Mouse (Mus musculus): ENCODE data around the gene Xpa. TPM values are rescaled to one million over a fixed set of nuclear protein-coding genes. Genes with fewer than 3 reads are reported as not detected.
"Not testable (repeated sequence)": the region's sequence is repeated elsewhere in the genome, so short reads cannot be mapped to it uniquely, and the experiment has no call there.

The Xpa gene
- polyA plus RNA-seq, 1 experiment from 2014 or later = 27.3 TPM

DNA sequence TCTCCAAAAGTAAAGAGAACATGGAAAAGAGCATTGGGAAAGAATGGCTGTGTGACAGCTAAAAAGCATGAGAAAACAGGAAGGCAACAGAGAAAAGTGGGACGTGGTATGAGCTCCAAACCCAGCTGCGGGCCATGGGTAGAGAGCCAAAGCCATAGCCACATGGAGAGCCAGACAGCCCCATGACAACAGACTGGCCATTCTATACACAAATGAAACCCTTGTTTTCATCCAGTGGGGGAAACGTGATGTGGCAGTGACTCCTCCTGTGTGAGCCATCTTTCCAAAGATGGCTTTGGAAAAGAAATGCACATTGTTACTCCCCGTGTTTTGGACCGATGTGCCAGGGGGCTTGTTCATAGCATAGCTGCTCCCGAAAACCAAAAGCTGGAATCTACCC lies 402 bp upstream of the Xpa start:
- no peak for ATAC-seq (ENCODE audit: insufficient number of reproducible peaks, low FRiP score, low TSS enrichment, low read depth)
- no peak for DNase-seq (ENCODE audit: low spot score)
- Histone ChIP-seq H3K4me1 (ENCODE audit: control insufficient read depth, insufficient read depth, low read length) (peaks cover 2% of the 10 kb centered on the region; the same call in 1 of the 2 replicates), H3K9me3 (ENCODE audit: control insufficient read depth, low read length) (no peaks in the 10 kb centered on the region), H3K27ac (replicated peaks; ENCODE audit: low read depth, low read length) (no peak overlapping the region), H3K9ac (ENCODE audit: low read length) (peak overlapping the region; percentile 87), H3K4me2 (ENCODE audit: low read depth, severe bottlenecking) (peak overlapping the region; percentile 80), H3K27me3 (ENCODE audit: control insufficient read depth, insufficient read depth, low read length) (no peaks in the 10 kb centered on the region), H3K36me3 (ENCODE audit: control insufficient read depth, insufficient read depth, low read length) (no peaks in the 10 kb centered on the region), H3K4me3 (ENCODE audit: low read depth, low read length) (peak overlapping the region; percentile 92)
- 56% methylated on average over 6 of the region's 6 CpGs for WGBS

DNA sequence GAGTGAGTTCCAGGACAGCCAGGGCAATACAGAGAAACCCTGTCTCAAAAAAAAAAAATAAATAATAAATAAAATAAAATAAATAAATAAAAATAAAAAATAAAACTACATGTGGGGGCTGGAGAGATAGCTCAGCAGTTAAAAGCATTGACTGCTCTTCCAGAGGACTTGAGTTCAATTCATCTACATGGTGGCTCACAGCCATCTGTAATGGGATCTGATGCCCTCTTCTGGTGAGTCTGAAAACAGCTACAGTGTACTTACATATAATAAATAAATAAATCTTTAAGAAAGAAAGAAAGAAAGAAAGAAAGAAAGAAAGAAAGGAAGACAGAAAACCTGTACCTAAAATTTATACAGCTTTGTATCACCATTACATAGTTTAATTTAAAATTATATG lies 4.1 kb downstream of the Xpa start:
- not testable (repeated sequence) for H3K4me3 ChIP-seq (ENCODE audit: low read depth, low read length); ATAC-seq (ENCODE audit: insufficient number of reproducible peaks, low FRiP score, low TSS enrichment, low read depth); H3K4me2 ChIP-seq (ENCODE audit: low read depth, severe bottlenecking); H3K27ac ChIP-seq (replicated peaks; ENCODE audit: low read depth, low read length); H3K9me3 ChIP-seq (ENCODE audit: control insufficient read depth, low read length); H3K36me3 ChIP-seq (ENCODE audit: control insufficient read depth, insufficient read depth, low read length); H3K4me1 ChIP-seq (ENCODE audit: control insufficient read depth, insufficient read depth, low read length); H3K27me3 ChIP-seq (ENCODE audit: control insufficient read depth, insufficient read depth, low read length); DNase-seq (ENCODE audit: low spot score); H3K9ac ChIP-seq (ENCODE audit: low read length)

DNA sequence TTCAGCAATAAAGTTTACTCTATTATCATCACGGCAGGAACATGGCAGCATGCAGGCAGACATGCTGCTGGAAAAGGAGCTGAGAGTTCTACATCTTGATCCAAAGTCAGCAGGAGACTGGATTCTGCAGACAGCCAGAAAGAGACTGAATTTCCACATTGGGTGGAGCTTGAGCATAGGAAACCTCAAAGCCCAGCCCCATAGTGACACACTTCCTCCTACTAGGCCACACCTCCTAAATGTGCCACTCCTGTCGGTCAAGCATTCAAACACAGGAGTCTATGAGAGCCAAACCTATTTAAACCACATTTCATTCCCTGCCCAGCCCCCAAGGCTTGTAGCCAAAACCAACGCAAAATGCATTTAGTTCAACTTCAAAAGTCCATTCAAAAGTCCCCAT lies 9.6 kb downstream of the Xpa start:
- H3K4me1 ChIP-seq (ENCODE audit: control insufficient read depth, insufficient read depth, low read length) = 0 out of 2 replicates have a peak, but pooled peaks cover under 1% of the 10 kb centered on the region
- no peak overlapping the region for H3K4me3 ChIP-seq (ENCODE audit: low read depth, low read length)
- DNase-seq (ENCODE audit: low spot score) = no peak
- H3K9me3 ChIP-seq (ENCODE audit: control insufficient read depth, low read length) = no peaks in the 10 kb centered on the region
- peaks cover 7% of the 10 kb centered on the region; the same call in 1 of the 2 replicates for H3K36me3 ChIP-seq (ENCODE audit: control insufficient read depth, insufficient read depth, low read length)
- no peak overlapping the region for H3K4me2 ChIP-seq (ENCODE audit: low read depth, severe bottlenecking)
- no peak for ATAC-seq (ENCODE audit: insufficient number of reproducible peaks, low FRiP score, low TSS enrichment, low read depth)
- H3K27me3 ChIP-seq (ENCODE audit: control insufficient read depth, insufficient read depth, low read length) = no peaks in the 10 kb centered on the region
- H3K9ac ChIP-seq (ENCODE audit: low read length) = no peak overlapping the region
- 88% methylated on average over 3 of the region's 3 CpGs for WGBS
- no peak overlapping the region for H3K27ac ChIP-seq (replicated peaks; ENCODE audit: low read depth, low read length)

DNA sequence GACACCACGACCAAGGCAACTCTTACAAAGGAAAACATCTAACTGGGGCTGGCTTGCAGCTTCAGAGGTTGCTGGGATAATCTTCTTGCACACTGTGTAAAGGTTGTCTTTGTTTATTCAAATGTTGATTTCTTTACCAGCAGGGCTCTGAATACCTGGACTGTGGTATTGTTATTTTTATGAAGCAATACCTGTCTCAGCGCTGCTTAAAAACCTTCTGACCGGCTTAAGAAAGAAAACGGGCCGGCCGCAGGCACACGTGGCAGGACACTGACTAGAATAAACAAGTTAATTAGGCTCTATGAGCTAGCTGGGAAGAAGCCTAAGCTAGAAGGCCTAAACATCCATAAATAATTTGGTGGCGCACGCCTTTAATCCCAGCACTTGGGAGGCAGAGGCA lies 10.2 kb downstream of the Xpa start:
- WGBS = 73% methylated on average over 9 of the region's 9 CpGs
- H3K4me3 ChIP-seq (ENCODE audit: low read depth, low read length) = no peak overlapping the region
- no peak overlapping the region for H3K4me2 ChIP-seq (ENCODE audit: low read depth, severe bottlenecking)
- peaks cover 7% of the 10 kb centered on the region; the same call in 1 of the 2 replicates for H3K36me3 ChIP-seq (ENCODE audit: control insufficient read depth, insufficient read depth, low read length)
- H3K4me1 ChIP-seq (ENCODE audit: control insufficient read depth, insufficient read depth, low read length) = 0 out of 2 replicates have a peak, but pooled peaks cover 6% of the 10 kb centered on the region
- H3K9me3 ChIP-seq (ENCODE audit: control insufficient read depth, low read length) = no peaks in the 10 kb centered on the region
- DNase-seq (ENCODE audit: low spot score) (no peak), ATAC-seq (ENCODE audit: insufficient number of reproducible peaks, low FRiP score, low TSS enrichment, low read depth) (no peak)
- no peak overlapping the region for H3K9ac ChIP-seq (ENCODE audit: low read length)
- H3K27ac ChIP-seq (replicated peaks; ENCODE audit: low read depth, low read length) = no peak overlapping the region
- no peaks in the 10 kb centered on the region for H3K27me3 ChIP-seq (ENCODE audit: control insufficient read depth, insufficient read depth, low read length)

DNA sequence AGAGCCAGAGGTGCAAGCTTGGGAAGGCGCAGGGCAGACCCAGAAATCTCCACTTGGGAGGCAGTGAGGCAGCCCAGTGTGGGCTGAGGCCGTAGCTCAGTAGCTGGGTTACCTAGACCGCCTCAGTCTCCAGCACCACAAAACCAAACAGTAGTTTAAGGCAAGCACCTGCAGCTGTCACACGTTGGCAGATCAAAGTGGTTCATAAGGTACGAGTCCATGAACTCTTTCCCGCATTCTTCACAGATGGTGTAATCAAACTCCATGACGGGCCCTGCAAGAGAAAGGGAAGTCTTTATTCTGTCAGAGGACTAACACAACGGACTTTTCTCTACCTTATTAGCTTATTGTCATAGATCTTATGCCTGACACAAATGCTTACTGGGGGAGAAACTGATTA lies 10.7 kb downstream of the Xpa start:
- ATAC-seq (ENCODE audit: insufficient number of reproducible peaks, low FRiP score, low TSS enrichment, low read depth) (no peak), DNase-seq (ENCODE audit: low spot score) (no peak)
- H3K4me1 ChIP-seq (ENCODE audit: control insufficient read depth, insufficient read depth, low read length) = 0 out of 2 replicates have a peak, but pooled peaks cover 6% of the 10 kb centered on the region
- peaks cover 7% of the 10 kb centered on the region; the same call in 1 of the 2 replicates for H3K36me3 ChIP-seq (ENCODE audit: control insufficient read depth, insufficient read depth, low read length)
- no peak overlapping the region for H3K27ac ChIP-seq (replicated peaks; ENCODE audit: low read depth, low read length)
- H3K4me3 ChIP-seq (ENCODE audit: low read depth, low read length) = no peak overlapping the region
- no peak overlapping the region for H3K4me2 ChIP-seq (ENCODE audit: low read depth, severe bottlenecking)
- no peaks in the 10 kb centered on the region for H3K27me3 ChIP-seq (ENCODE audit: control insufficient read depth, insufficient read depth, low read length)
- H3K9me3 ChIP-seq (ENCODE audit: control insufficient read depth, low read length) = no peaks in the 10 kb centered on the region
- WGBS = 62% methylated on average over 8 of the region's 8 CpGs
- H3K9ac ChIP-seq (ENCODE audit: low read length) = no peak overlapping the region

DNA sequence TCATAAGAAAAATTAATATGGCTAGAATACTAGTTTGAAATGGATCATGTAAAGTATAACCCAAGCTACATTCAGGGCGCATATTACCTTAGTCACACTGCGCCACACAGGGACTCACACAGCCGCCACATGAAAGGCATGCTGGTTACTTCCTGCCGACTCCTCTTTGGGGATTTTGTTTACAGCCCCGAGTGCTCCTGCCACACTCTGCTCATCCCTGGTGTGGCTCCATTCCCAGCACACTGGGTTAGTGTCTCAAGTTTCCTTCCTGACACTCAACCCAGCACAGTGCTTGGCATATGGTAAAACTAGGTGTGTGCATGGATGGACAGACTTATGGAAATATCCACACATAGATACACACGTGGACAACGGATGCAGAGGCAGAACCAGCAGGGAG lies 13.9 kb downstream of the Xpa start:
- Histone ChIP-seq H3K4me2 (ENCODE audit: low read depth, severe bottlenecking) (no peak overlapping the region), H3K27ac (replicated peaks; ENCODE audit: low read depth, low read length) (no peak overlapping the region), H3K9ac (ENCODE audit: low read length) (no peak overlapping the region), H3K27me3 (ENCODE audit: control insufficient read depth, insufficient read depth, low read length) (no peaks in the 10 kb centered on the region), H3K4me1 (ENCODE audit: control insufficient read depth, insufficient read depth, low read length) (0 out of 2 replicates have a peak, but pooled peaks cover 6% of the 10 kb centered on the region), H3K36me3 (ENCODE audit: control insufficient read depth, insufficient read depth, low read length) (peaks cover 12% of the 10 kb centered on the region), H3K4me3 (ENCODE audit: low read depth, low read length) (no peak overlapping the region), H3K9me3 (ENCODE audit: control insufficient read depth, low read length) (no peaks in the 10 kb centered on the region)
- 82% methylated on average over 7 of the region's 7 CpGs for WGBS
- ATAC-seq (ENCODE audit: insufficient number of reproducible peaks, low FRiP score, low TSS enrichment, low read depth) (no peak), DNase-seq (ENCODE audit: low spot score) (no peak)

DNA sequence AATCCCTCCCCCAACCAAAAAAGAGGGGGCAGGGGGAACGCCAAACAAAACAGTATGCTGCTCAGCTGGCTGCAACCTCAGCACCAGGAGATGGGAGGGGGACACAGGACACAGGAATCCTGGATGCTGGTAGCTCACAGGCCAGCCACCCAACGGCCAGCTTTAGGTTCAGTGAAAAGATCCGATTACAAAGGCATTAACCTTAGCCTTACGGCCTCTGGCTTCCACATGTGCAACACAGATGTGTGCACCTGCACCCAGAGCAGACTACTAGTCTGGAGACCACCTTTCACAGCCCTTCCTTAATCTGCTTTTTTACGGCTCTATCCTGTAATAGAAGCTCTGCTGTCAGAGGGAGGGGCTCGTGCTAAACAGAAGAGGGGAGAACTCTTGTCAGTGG lies 14.9 kb downstream of the Xpa start:
- peaks cover 12% of the 10 kb centered on the region for H3K36me3 ChIP-seq (ENCODE audit: control insufficient read depth, insufficient read depth, low read length)
- DNase-seq (ENCODE audit: low spot score) = peak; percentile 80
- 11% methylated on average over 6 of the region's 6 CpGs for WGBS

DNA sequence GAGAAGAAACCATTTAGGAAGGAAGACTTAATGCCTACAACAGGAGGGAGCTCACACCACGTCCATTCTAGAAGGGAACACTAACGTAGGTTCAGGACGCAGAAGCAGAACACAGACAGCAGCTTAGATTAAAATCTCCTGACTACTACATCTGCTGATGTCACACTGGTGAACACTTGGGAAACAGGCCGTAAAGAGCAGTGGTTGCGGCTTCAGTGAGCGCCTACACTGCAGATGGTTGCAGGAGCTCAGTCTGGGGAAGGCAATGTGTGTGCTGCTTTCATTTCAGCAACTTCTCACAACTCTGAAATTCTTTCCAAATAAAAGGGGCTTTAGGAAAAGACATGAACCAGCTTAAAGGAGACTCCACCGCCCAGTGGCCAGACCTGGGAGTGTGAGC lies 18.6 kb downstream of the Xpa start:
- no peaks in the 10 kb centered on the region for H3K27me3 ChIP-seq (ENCODE audit: control insufficient read depth, insufficient read depth, low read length)
- no peak for DNase-seq (ENCODE audit: low spot score)
- no peak for ATAC-seq (ENCODE audit: insufficient number of reproducible peaks, low FRiP score, low TSS enrichment, low read depth)
- 88% methylated on average over 7 of the region's 7 CpGs for WGBS
- H3K4me3 ChIP-seq (ENCODE audit: low read depth, low read length) = no peak overlapping the region
- H3K4me2 ChIP-seq (ENCODE audit: low read depth, severe bottlenecking) = no peak overlapping the region
- H3K27ac ChIP-seq (replicated peaks; ENCODE audit: low read depth, low read length) = no peak overlapping the region
- H3K9ac ChIP-seq (ENCODE audit: low read length) = no peak overlapping the region
- 0 out of 2 replicates have a peak, but pooled peaks cover 6% of the 10 kb centered on the region for H3K4me1 ChIP-seq (ENCODE audit: control insufficient read depth, insufficient read depth, low read length)
- peaks cover 20% of the 10 kb centered on the region for H3K36me3 ChIP-seq (ENCODE audit: control insufficient read depth, insufficient read depth, low read length)
- H3K9me3 ChIP-seq (ENCODE audit: control insufficient read depth, low read length) = no peaks in the 10 kb centered on the region

More for the DNA sequence above, 14.9 kb downstream of the Xpa start:
- peak; percentile 90 for ATAC-seq (ENCODE audit: insufficient number of reproducible peaks, low FRiP score, low TSS enrichment, low read depth)
- H3K4me2 ChIP-seq (ENCODE audit: low read depth, severe bottlenecking) = no peak overlapping the region
- H3K4me3 ChIP-seq (ENCODE audit: low read depth, low read length) = no peak overlapping the region
- no peaks in the 10 kb centered on the region for H3K9me3 ChIP-seq (ENCODE audit: control insufficient read depth, low read length)
- H3K27me3 ChIP-seq (ENCODE audit: control insufficient read depth, insufficient read depth, low read length) = no peaks in the 10 kb centered on the region
- H3K27ac ChIP-seq (replicated peaks; ENCODE audit: low read depth, low read length) = no peak overlapping the region
- no peak overlapping the region for H3K9ac ChIP-seq (ENCODE audit: low read length)
- H3K4me1 ChIP-seq (ENCODE audit: control insufficient read depth, insufficient read depth, low read length) = 0 out of 2 replicates have a peak, but pooled peaks cover 6% of the 10 kb centered on the region

DNA sequence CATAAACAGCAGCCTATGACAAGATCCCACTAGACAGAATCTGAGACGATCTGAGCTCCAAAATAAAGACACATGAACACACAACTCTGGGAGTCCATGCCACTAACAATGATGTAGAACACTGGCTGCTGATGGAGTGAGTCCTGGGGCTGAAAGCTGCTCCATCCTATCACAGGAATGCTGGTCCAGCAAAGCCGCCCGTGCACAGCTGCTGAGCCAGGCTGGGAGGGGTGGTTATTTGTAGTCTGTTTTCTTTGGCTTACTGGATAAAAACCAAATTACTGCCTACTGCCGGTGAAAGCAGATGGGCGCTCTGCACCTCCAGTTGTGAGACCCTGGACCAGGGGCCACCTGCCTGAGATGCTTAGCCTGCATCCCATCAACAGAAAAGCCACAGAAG lies 19.1 kb downstream of the Xpa start:
- no peak for DNase-seq (ENCODE audit: low spot score)
- Histone ChIP-seq H3K36me3 (ENCODE audit: control insufficient read depth, insufficient read depth, low read length) (peaks cover 17% of the 10 kb centered on the region), H3K4me2 (ENCODE audit: low read depth, severe bottlenecking) (no peak overlapping the region), H3K4me1 (ENCODE audit: control insufficient read depth, insufficient read depth, low read length) (0 out of 2 replicates have a peak, but pooled peaks cover 6% of the 10 kb centered on the region), H3K4me3 (ENCODE audit: low read depth, low read length) (no peak overlapping the region), H3K27ac (replicated peaks; ENCODE audit: low read depth, low read length) (no peak overlapping the region), H3K9ac (ENCODE audit: low read length) (no peak overlapping the region), H3K9me3 (ENCODE audit: control insufficient read depth, low read length) (no peaks in the 10 kb centered on the region), H3K27me3 (ENCODE audit: control insufficient read depth, insufficient read depth, low read length) (no peaks in the 10 kb centered on the region)
- WGBS = 84% methylated on average over 5 of the region's 5 CpGs
- no peak for ATAC-seq (ENCODE audit: insufficient number of reproducible peaks, low FRiP score, low TSS enrichment, low read depth)

Data from limb, embryonic 11.5 days (tissue).